Mouse (Mus musculus): ENCODE data around the gene Rasd2. TPM values are rescaled to one million over a fixed set of nuclear protein-coding genes. Genes with fewer than 3 reads are reported as not detected.

The Rasd2 gene
- total RNA-seq (2021): 100 to 1,000 TPM in 1 of 2 experiments, 10 to 100 TPM in 1; 65.6 to 135 TPM

- DNase-seq (ENCODE audit: low spot score in 2 of 2): no peak
- intact Hi-C loops (cut with DNase I): no loop called here
Measured at GRCm38 (mm10) chr8:75213686-75214085, at the start of gene Rasd2. TSS of gene Rasd2 (plus strand) at chr8:75213944.

- intact Hi-C loops (cut with DNase I): no loop called here
- no peak for DNase-seq (ENCODE audit: low spot score in 2 of 2)
Measured at GRCm38 (mm10) chr8:75169363-75169762, 44.4 kb upstream of the Rasd2 start.

- intact Hi-C loops (cut with DNase I): no loop called here
- DNase-seq (ENCODE audit: low spot score in 2 of 2): no peak
Measured at GRCm38 (mm10) chr8:75172009-75172685, 41.6 kb upstream of the Rasd2 start.

GRCm38 (mm10) chr8:75193022-75193421, 20.7 kb upstream of the Rasd2 start:
- no peak for DNase-seq (ENCODE audit: low spot score in 2 of 2)
- intact Hi-C loops (cut with DNase I): no loop called here

- intact Hi-C loops (cut with DNase I): no loop called here
- DNase-seq (ENCODE audit: low spot score in 2 of 2): peak in 1 of 2 experiments; percentile 53
Measured at GRCm38 (mm10) chr8:75194473-75195071, 19.2 kb upstream of the Rasd2 start.

GRCm38 (mm10) chr8:75197170-75197569, 16.6 kb upstream of the Rasd2 start:
- intact Hi-C loops (cut with DNase I): no loop called here
- peak in 1 of 2 experiments; percentile 65 for DNase-seq (ENCODE audit: low spot score in 2 of 2)

GRCm38 (mm10) chr8:75197862-75198261, 15.9 kb upstream of the Rasd2 start:
- intact Hi-C loops (cut with DNase I): no loop called here
- DNase-seq (ENCODE audit: low spot score in 2 of 2): peak in 1 of 2 experiments; percentile 62

- intact Hi-C loops (cut with DNase I): no loop called here
Measured at GRCm38 (mm10) chr8:75198300-75198699, 15.4 kb upstream of the Rasd2 start.

GRCm38 (mm10) chr8:75198988-75199765, 14.6 kb upstream of the Rasd2 start:
- peak in 1 of 2 experiments; percentile 57 for DNase-seq (ENCODE audit: low spot score in 2 of 2)
- intact Hi-C loops (cut with DNase I): no loop called here

More at GRCm38 (mm10) chr8:75198300-75198699, 15.4 kb upstream of the Rasd2 start:
- DNase-seq (ENCODE audit: low spot score in 2 of 2): no peak

GRCm38 (mm10) chr8:75199914-75200313, 13.8 kb upstream of the Rasd2 start:
- intact Hi-C loops (cut with DNase I): no loop called here
- no peak for DNase-seq (ENCODE audit: low spot score in 2 of 2)

GRCm38 (mm10) chr8:75202041-75202656, 11.6 kb upstream of the Rasd2 start:
- intact Hi-C loops (cut with DNase I): no loop called here
- no peak for DNase-seq (ENCODE audit: low spot score in 2 of 2)

GRCm38 (mm10) chr8:75202913-75203312, 10.8 kb upstream of the Rasd2 start:
- no peak for DNase-seq (ENCODE audit: low spot score in 2 of 2)
- intact Hi-C loops (cut with DNase I): no loop called here

- intact Hi-C loops (cut with DNase I): no loop called here
- no peak for DNase-seq (ENCODE audit: low spot score in 2 of 2)
Measured at GRCm38 (mm10) chr8:75203420-75203819, 10.3 kb upstream of the Rasd2 start.

- intact Hi-C loops (cut with DNase I): no loop called here
- no peak for DNase-seq (ENCODE audit: low spot score in 2 of 2)
Measured at GRCm38 (mm10) chr8:75204190-75204868, 9.4 kb upstream of the Rasd2 start.

- intact Hi-C loops (cut with DNase I): no loop called here
- no peak for DNase-seq (ENCODE audit: low spot score in 2 of 2)
Measured at GRCm38 (mm10) chr8:75211461-75211860, 2.3 kb upstream of the Rasd2 start.

GRCm38 (mm10) chr8:75212631-75213306, 975 bp upstream of the Rasd2 start:
- DNase-seq (ENCODE audit: low spot score in 2 of 2): peak; percentile 87
- intact Hi-C loops (cut with DNase I): no loop called here

- intact Hi-C loops (cut with DNase I): no loop called here
Measured at GRCm38 (mm10) chr8:75213307-75213651, 465 bp upstream of the Rasd2 start.

GRCm38 (mm10) chr8:75215046-75215445, 1.3 kb downstream of the Rasd2 start:
- DNase-seq (ENCODE audit: low spot score in 2 of 2): peak in 1 of 2 experiments; percentile 51
- intact Hi-C loops (cut with DNase I): no loop called here

More at GRCm38 (mm10) chr8:75213307-75213651, 465 bp upstream of the Rasd2 start:
- DNase-seq (ENCODE audit: low spot score in 2 of 2): no peak

GRCm38 (mm10) chr8:75215931-75216330, 2.2 kb downstream of the Rasd2 start:
- DNase-seq (ENCODE audit: low spot score in 2 of 2): no peak

More at GRCm38 (mm10) chr8:75215931-75216330, 2.2 kb downstream of the Rasd2 start:
- intact Hi-C loops (cut with DNase I): no loop called here
